Mouse (Mus musculus) hindbrain, embryonic 12.5 days (tissue): ENCODE measurements at regions not wholly inside any gene's neighbourhood (a gene's known extent, or its start where the extent isn't known, plus 50 kb on each side); places are given as distances from the start of the nearest gene placed in this dataset.
A peak's percentile ranks its signal among the peaks of the same experiment; 100 is the strongest.

Experiments used
- ATAC-seq: fragments of 200-750 bp; cut with Nextera tagmentation; 2 replicates; pipeline ENCODE4 v1.8.0; 2017; ENCODE audit warnings: moderate TSS enrichment; ENCODE audit not compliant: low FRiP score
- H3K27ac ChIP-seq: fragments of 300-500 bp; sonication (generic); 2 replicates; pipeline ENCODE4 v1.5.1; 2016; ENCODE audit warnings: mild to moderate bottlenecking
- H3K27me3 ChIP-seq: fragments of 300-500 bp; sonication (generic); 2 replicates; pipeline ENCODE4 v1.6.1; 2016; ENCODE audit warnings: mild to moderate bottlenecking
- H3K36me3 ChIP-seq: fragments of 300-500 bp; sonication (generic); 2 replicates; pipeline ENCODE4 v1.6.1; 2016; ENCODE audit warnings: mild to moderate bottlenecking
- H3K4me1 ChIP-seq: fragments of 300-500 bp; sonication (generic); 2 replicates; pipeline ENCODE4 v1.6.1; 2016
- H3K4me2 ChIP-seq: fragments of 300-500 bp; sonication (generic); replicated peaks from 2 replicates; pipeline ENCODE4 v1.6.1; 2016; ENCODE audit warnings: mild to moderate bottlenecking
- H3K4me3 ChIP-seq: fragments of 300-500 bp; sonication (generic); 2 replicates; pipeline ENCODE4 v1.5.1; 2016; ENCODE audit warnings: mild to moderate bottlenecking
- H3K9ac ChIP-seq: fragments of 300-500 bp; sonication (generic); 2 replicates; pipeline ENCODE4 v1.6.1; 2016; ENCODE audit warnings: mild to moderate bottlenecking, moderate library complexity
- H3K9me3 ChIP-seq: fragments of 300-500 bp; sonication (generic); replicated peaks from 2 replicates; pipeline ENCODE4 v1.6.1; 2016; ENCODE audit warnings: mild to moderate bottlenecking
- WGBS: fragments of 180-500 bp; shearing (Covaris S2); methylation state at CpG from one replicate; pipeline ENCODE4 v1.1.7; 2016; 5-methylcytosine and 5-hydroxymethylcytosine counted together

DNA sequence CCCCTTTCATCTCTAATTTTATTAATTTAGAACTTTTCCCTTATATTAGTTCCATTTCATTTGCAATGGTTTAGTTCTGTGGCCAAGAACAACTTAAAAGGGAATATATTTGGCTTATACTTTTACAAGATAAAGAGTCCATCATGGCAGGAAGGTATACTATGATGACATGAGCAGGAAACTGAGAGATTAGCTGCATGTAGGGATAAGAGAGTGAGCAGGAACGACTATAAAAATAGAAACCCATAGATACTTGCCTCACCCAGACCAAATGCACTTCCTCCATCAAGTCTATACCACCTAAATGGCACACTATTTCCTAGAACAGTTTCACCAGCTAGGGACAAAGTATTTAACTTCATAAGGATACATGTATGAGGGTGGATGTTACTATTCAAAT is 752.2 kb upstream of the Pou3f4 start:
- no peak overlapping the region for H3K4me2 ChIP-seq
- H3K27ac ChIP-seq = no peak overlapping the region
- WGBS = 65% methylated on average over 1 of the region's 1 CpGs
- H3K4me1 ChIP-seq = no peaks in the 10 kb centered on the region
- H3K9ac ChIP-seq = no peak overlapping the region
- H3K9me3 ChIP-seq = no peaks in the 10 kb centered on the region
- H3K36me3 ChIP-seq = no peaks in the 10 kb centered on the region
- no peak overlapping the region for H3K4me3 ChIP-seq
- no peak for ATAC-seq
- no peaks in the 10 kb centered on the region for H3K27me3 ChIP-seq

DNA sequence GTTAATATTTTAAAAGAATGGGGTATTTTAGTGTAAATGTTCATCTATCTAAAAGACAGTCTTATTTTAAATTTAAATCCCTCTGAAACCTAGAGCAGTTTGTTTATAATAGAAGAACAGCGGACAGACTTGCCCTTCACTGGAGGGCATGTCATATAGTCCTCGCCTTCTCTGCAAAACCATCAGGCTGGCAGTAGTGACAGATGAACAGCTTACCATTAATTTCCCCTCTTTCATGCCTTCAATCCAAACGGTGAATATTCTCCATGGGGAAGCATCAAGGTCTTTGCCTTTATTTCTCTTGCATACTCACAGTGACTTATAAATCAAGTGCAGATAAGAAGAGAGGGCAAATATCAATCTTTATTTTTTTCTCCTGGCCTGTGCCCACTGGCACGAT is 737.7 kb upstream of the Pou3f4 start:
- H3K27me3 ChIP-seq = no peaks in the 10 kb centered on the region
- H3K4me2 ChIP-seq = no peak overlapping the region
- no peaks in the 10 kb centered on the region for H3K4me1 ChIP-seq
- no peak overlapping the region for H3K9ac ChIP-seq
- no peak overlapping the region; the same call in 1 of the 2 replicates for H3K27ac ChIP-seq
- H3K9me3 ChIP-seq = no peaks in the 10 kb centered on the region
- no peaks in the 10 kb centered on the region for H3K36me3 ChIP-seq
- H3K4me3 ChIP-seq = no peak overlapping the region
- WGBS = 46% methylated on average over 4 of the region's 4 CpGs
- ATAC-seq = no peak

DNA sequence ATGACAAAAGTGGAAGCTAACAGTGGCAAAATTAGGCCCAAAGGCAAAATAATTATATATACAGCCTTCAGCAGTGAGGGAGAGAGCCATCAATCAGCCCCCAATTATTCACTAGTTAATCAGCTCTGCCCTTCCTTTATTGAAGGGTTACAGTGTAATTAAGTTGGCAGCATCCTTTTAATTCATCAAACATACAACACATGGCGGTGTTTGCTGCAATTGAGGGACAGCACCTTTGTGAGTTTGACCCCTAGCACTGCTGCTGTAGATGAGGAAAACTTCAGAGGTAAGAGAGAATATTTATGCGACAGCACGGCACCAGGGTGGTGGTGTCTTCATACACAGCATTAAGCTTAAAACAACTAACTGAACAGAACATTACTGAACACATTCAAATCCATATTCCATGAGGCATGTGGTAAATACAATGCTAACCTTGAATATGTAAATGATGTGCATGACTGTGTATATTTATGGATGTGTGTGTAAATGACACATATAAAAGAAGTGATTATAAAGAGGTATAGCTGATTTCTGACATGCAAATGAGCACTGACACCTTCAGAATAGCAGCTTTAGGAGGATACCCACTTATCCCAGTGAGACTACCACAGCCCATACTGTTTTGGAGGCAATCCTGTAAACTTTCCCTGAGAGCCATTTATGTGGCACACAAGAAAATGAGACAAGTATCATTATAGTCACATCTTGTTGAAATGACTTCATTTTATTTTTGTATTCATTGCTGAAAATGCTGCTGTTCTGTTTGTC is 736.1 kb upstream of the Pou3f4 start:
- ATAC-seq = peak; percentile 82
- Histone ChIP-seq H3K9me3 (no peaks in the 10 kb centered on the region), H3K36me3 (no peaks in the 10 kb centered on the region), H3K9ac (no peak overlapping the region), H3K4me3 (no peak overlapping the region), H3K4me1 (no peaks in the 10 kb centered on the region), H3K27ac (no peak overlapping the region), H3K27me3 (no peaks in the 10 kb centered on the region), H3K4me2 (no peak overlapping the region)
- WGBS = 43% methylated on average over 3 of the region's 3 CpGs

DNA sequence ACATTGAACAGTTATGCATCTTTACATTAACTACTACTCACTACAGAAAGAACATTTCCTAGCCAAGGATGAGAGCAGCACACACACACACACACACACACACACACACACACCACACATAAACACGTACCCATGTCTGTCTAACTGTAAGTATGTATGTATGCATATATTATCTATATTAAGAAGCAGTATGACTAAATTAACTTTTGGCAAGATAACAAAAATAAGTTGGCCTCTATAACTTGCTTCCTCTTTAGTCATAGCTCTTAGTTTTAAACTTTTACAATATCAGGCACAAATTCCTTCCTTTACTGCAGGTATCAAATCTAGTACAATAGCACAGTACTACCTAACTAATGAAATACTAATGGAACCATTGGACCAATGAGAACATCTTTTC is 717.1 kb upstream of the Pou3f4 start:
- no peak for ATAC-seq
- H3K9me3 ChIP-seq = no peaks in the 10 kb centered on the region
- H3K4me1 ChIP-seq = no peaks in the 10 kb centered on the region
- no peaks in the 10 kb centered on the region for H3K36me3 ChIP-seq
- no peak overlapping the region for H3K4me2 ChIP-seq
- no peaks in the 10 kb centered on the region for H3K27me3 ChIP-seq
- H3K4me3 ChIP-seq = no peak overlapping the region
- WGBS = 87% methylated on average over 1 of the region's 1 CpGs
- no peak overlapping the region for H3K9ac ChIP-seq
- no peak overlapping the region for H3K27ac ChIP-seq

DNA sequence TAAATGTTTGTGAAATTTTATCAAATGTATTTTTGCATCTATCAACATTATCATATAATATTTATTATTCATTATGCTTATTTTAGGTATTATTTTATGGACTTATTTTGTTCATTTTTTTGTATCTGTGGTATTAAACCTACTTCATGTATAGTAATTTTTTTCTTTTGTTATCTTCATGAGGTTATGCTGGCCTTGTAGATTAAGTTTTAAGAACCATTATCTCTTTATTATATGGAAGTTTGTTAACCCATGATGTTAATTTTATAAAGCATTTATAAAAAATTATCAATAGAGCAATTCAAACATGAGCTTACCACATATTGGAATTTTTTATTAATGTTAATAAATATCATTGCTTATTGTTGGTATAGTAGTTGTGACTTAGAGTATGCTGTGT is 704.6 kb upstream of the Pou3f4 start:
- no peak for ATAC-seq
- H3K27ac ChIP-seq = no peak overlapping the region
- H3K4me2 ChIP-seq = no peak overlapping the region
- H3K4me1 ChIP-seq = no peaks in the 10 kb centered on the region
- no peaks in the 10 kb centered on the region for H3K27me3 ChIP-seq
- no peaks in the 10 kb centered on the region for H3K9me3 ChIP-seq
- no peaks in the 10 kb centered on the region for H3K36me3 ChIP-seq
- no peak overlapping the region for H3K4me3 ChIP-seq
- no peak overlapping the region for H3K9ac ChIP-seq

DNA sequence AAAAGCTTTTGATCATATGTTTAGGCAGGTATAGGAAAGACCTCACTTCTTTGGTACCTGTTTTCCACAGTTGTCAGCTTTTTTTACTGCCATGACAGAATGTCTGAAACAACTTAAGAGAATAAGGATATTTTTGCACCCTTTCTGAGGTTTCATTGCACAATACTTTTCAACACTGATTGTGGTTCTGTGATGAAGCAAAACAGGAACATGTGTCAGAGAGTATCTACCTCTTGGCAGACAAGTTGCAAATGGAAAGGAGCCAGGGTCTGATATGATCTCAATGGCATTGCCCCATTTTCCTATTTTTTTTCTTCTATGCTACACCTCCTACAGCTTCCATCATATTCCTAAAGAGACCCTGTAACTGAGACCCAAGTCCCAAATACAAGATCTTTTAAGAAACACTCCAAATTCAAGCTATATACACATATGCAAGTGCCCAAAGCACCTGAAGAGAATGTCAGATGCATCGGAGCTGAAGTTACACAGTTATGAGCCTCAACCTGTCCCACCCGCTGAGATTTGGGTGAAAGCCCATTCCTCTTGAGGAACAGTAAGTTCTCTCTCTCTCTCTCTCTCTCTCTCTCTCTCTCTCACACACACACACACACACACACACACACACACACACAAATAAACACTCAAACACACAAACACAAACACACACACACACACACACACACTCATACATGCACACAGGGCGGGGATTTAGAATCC is 696.4 kb upstream of the Pou3f4 start:
- Histone ChIP-seq H3K27ac (no peak overlapping the region), H3K4me1 (no peaks in the 10 kb centered on the region), H3K36me3 (no peaks in the 10 kb centered on the region), H3K4me3 (no peak overlapping the region), H3K9me3 (no peaks in the 10 kb centered on the region), H3K4me2 (no peak overlapping the region), H3K27me3 (no peaks in the 10 kb centered on the region), H3K9ac (no peak overlapping the region)
- no peak for ATAC-seq
- 96% methylated on average over 3 of the region's 3 CpGs for WGBS

DNA sequence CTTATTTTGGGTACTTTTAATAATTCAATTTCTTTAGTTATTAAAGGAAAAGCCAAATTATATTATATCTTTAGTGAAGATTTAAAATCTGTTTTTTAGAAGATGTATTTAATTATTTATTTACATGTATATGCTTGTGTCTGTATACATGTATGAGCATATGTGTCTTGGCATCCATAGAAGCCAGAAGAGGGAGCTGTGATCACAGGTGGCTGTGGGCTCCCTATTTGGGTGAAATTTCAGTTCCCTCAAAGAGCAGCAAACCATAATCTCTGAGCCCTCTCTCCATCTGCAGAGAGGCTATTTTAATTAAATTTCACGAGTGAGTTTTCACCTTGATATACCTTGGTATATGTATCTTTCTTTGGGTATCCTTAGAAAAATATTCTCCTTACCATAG is 693.4 kb upstream of the Pou3f4 start:
- no peaks in the 10 kb centered on the region for H3K9me3 ChIP-seq
- no peaks in the 10 kb centered on the region for H3K4me1 ChIP-seq
- H3K4me3 ChIP-seq = no peak overlapping the region
- H3K36me3 ChIP-seq = no peaks in the 10 kb centered on the region
- H3K27me3 ChIP-seq = no peaks in the 10 kb centered on the region
- H3K9ac ChIP-seq = no peak overlapping the region
- H3K27ac ChIP-seq = no peak overlapping the region
- WGBS = 79% methylated on average over 1 of the region's 1 CpGs
- H3K4me2 ChIP-seq = no peak overlapping the region
- no peak for ATAC-seq
